26 mouse cellular contexts compared by ENCODE assay signal in genomic region chr3:68420927-68421326, GRCm38 (mm10).
DNase-seq lines count a peak whose midpoint lies in the region; ATAC-seq and TF ChIP-seq lines count a peak whose summit lies in the region.
"Had no signal": no experiment of that assay in that cellular context is flagged by ENCODE, and none has a peak within 500 bp of the region (broad histone marks: within the 10 kb centered on the region; RNA-seq: fewer than 3 reads in every experiment).

No protein-coding gene starts in this region.

- no peak overlapping the region for H3K4me3 ChIP-seq in lung, embryonic 15.5 days
- no peak overlapping the region for H3K4me3 ChIP-seq in liver, embryonic 11.5 days (ENCODE audit: low read depth, low read length)
- H3K4me3 ChIP-seq in thymus, adult 2 months (ENCODE audit: control insufficient read depth, insufficient read depth, low read length): no peak overlapping the region
- no peak overlapping the region for H3K4me3 ChIP-seq in forebrain, embryonic 14.5 days (ENCODE audit: low read depth, low read length)
- H3K4me3 ChIP-seq: embryonic facial prominence, embryonic 12.5 days; heart, adult 2 months; heart, embryonic 12.5 days; hindbrain, embryonic 13.5 days; limb, embryonic 10.5 days; limb, embryonic 15.5 days; midbrain, embryonic 13.5 days; stomach, embryonic 15.5 days had no signal

- TF ChIP-seq CTCF in thymus, adult 2 months (IDR thresholded peaks at IDR 0.05; ENCODE audit: borderline replicate concordance, control insufficient read depth, extremely low read depth, insufficient read depth, low read length, poor library complexity): no peak

- no peak overlapping the region for H3K9ac ChIP-seq in lung, embryonic 15.5 days
- no peak overlapping the region for H3K9ac ChIP-seq in liver, embryonic 11.5 days (ENCODE audit: low read depth, low read length)
- no peak overlapping the region for H3K9ac ChIP-seq in forebrain, embryonic 14.5 days (ENCODE audit: low read length)
- H3K9ac ChIP-seq: embryonic facial prominence, embryonic 12.5 days; heart, embryonic 12.5 days; hindbrain, embryonic 13.5 days; limb, embryonic 15.5 days; liver, embryonic 14.5 days; midbrain, embryonic 13.5 days; stomach, embryonic 15.5 days had no signal

- TF ChIP-seq POLR2A in thymus, adult 2 months (IDR thresholded peaks at IDR 0.05; ENCODE audit: control insufficient read depth, extremely low read depth, insufficient read depth, low read length, poor library complexity): no peak

- no peaks in the 10 kb centered on the region for H3K36me3 ChIP-seq in lung, embryonic 15.5 days
- no peaks in the 10 kb centered on the region for H3K36me3 ChIP-seq in liver, embryonic 11.5 days (ENCODE audit: control insufficient read depth, insufficient read depth, low read length)
- no peaks in the 10 kb centered on the region for H3K36me3 ChIP-seq in thymus, adult 2 months (ENCODE audit: control insufficient read depth, insufficient read depth, low read length)
- H3K36me3 ChIP-seq in forebrain, embryonic 14.5 days (ENCODE audit: control insufficient read depth, insufficient read depth, low read length): no peaks in the 10 kb centered on the region
- H3K36me3 ChIP-seq: embryonic facial prominence, embryonic 12.5 days; heart, embryonic 12.5 days; hindbrain, embryonic 13.5 days; limb, embryonic 10.5 days; limb, embryonic 15.5 days; midbrain, embryonic 13.5 days; stomach, embryonic 15.5 days had no signal

- peak; percentile 15 for DNase-seq in cerebellum, adult 8-10 months
- DNase-seq in cerebellum, adult 9-11 months: peak; percentile 31
- DNase-seq in lung, postnatal 25 days (ENCODE audit: low spot score): peak; percentile 3
- DNase-seq in liver, embryonic 11.5 days (ENCODE audit: low spot score): no peak
- no peak for DNase-seq in thymus, adult 2 months
- DNase-seq in forebrain, embryonic 14.5 days (ENCODE audit: low spot score): no peak
- DNase-seq: adrenal gland, postnatal 14 days; embryo, embryonic 11 days; heart, adult 2 months; heart, postnatal 4 days; kidney, adult 9 months; kidney, postnatal 25 days; thymus, postnatal 25 days had no signal

- H3K4me2 ChIP-seq in lung, embryonic 15.5 days: no peak overlapping the region
- H3K4me2 ChIP-seq in liver, embryonic 11.5 days: no peak overlapping the region
- no peak overlapping the region for H3K4me2 ChIP-seq in forebrain, embryonic 14.5 days (ENCODE audit: low read length)
- H3K4me2 ChIP-seq: embryonic facial prominence, embryonic 12.5 days; heart, embryonic 12.5 days; hindbrain, embryonic 13.5 days; limb, embryonic 15.5 days; midbrain, embryonic 13.5 days; stomach, embryonic 15.5 days had no signal

- no peaks in the 10 kb centered on the region for H3K27me3 ChIP-seq in lung, embryonic 15.5 days
- no peaks in the 10 kb centered on the region for H3K27me3 ChIP-seq in liver, embryonic 11.5 days (replicated peaks; ENCODE audit: control insufficient read depth, insufficient read depth, low read length)
- no peaks in the 10 kb centered on the region for H3K27me3 ChIP-seq in thymus, adult 2 months (ENCODE audit: control insufficient read depth, insufficient read depth, low read length)
- H3K27me3 ChIP-seq in forebrain, embryonic 14.5 days (replicated peaks; ENCODE audit: control insufficient read depth, insufficient read depth, low read length): no peaks in the 10 kb centered on the region
- H3K27me3 ChIP-seq: embryonic facial prominence, embryonic 12.5 days; heart, embryonic 12.5 days; hindbrain, embryonic 13.5 days; limb, embryonic 15.5 days; midbrain, embryonic 13.5 days; stomach, embryonic 15.5 days had no signal

- no peak for ATAC-seq in cerebellum, adult (ENCODE audit: insufficient number of reproducible peaks, low FRiP score, low TSS enrichment)
- peak; percentile 59; the same call in 1 of the 2 replicates for ATAC-seq in lung, embryonic 15.5 days (ENCODE audit: borderline replicate concordance, extremely low read depth, low FRiP score, low TSS enrichment)
- no peak for ATAC-seq in liver, embryonic 11.5 days (replicated peaks; ENCODE audit: low FRiP score)
- no peak for ATAC-seq in forebrain, embryonic 14.5 days
- ATAC-seq: forebrain, embryonic 16.5 days; intestine, postnatal 0 days; midbrain, embryonic 13.5 days had no signal

- H3K9me3 ChIP-seq in lung, embryonic 15.5 days: no peaks in the 10 kb centered on the region
- no peaks in the 10 kb centered on the region for H3K9me3 ChIP-seq in liver, embryonic 11.5 days (ENCODE audit: control insufficient read depth, low read length)
- no peaks in the 10 kb centered on the region for H3K9me3 ChIP-seq in forebrain, embryonic 14.5 days (replicated peaks; ENCODE audit: control insufficient read depth, low read length)
- H3K9me3 ChIP-seq: embryonic facial prominence, embryonic 12.5 days; heart, embryonic 12.5 days; hindbrain, embryonic 13.5 days; limb, embryonic 10.5 days; limb, embryonic 15.5 days; midbrain, embryonic 13.5 days; stomach, embryonic 15.5 days had no signal

- no peaks in the 10 kb centered on the region for H3K4me1 ChIP-seq in lung, embryonic 15.5 days
- no peaks in the 10 kb centered on the region for H3K4me1 ChIP-seq in liver, embryonic 11.5 days (replicated peaks; ENCODE audit: control insufficient read depth, insufficient read depth, low read length)
- no peaks in the 10 kb centered on the region for H3K4me1 ChIP-seq in thymus, adult 2 months (replicated peaks; ENCODE audit: control insufficient read depth, insufficient read depth, low read length)
- no peaks in the 10 kb centered on the region for H3K4me1 ChIP-seq in forebrain, embryonic 14.5 days (ENCODE audit: control insufficient read depth, insufficient read depth, low read length)
- H3K4me1 ChIP-seq: embryonic facial prominence, embryonic 12.5 days; heart, embryonic 12.5 days; limb, embryonic 15.5 days; midbrain, embryonic 13.5 days; stomach, embryonic 15.5 days had no signal

- WGBS in lung, embryonic 15.5 days: 45% methylated on average over 2 of the region's 2 CpGs
- 80% methylated on average over 2 of the region's 2 CpGs for WGBS in liver, embryonic 11.5 days
- 95% methylated on average over 2 of the region's 2 CpGs for WGBS in thymus, adult 2 months
- 89% methylated on average over 2 of the region's 2 CpGs for WGBS in forebrain, embryonic 14.5 days

- H3K27ac ChIP-seq in lung, embryonic 15.5 days: no peak overlapping the region
- H3K27ac ChIP-seq in liver, embryonic 11.5 days (ENCODE audit: low read depth, low read length): no peak overlapping the region
- H3K27ac ChIP-seq in thymus, adult 2 months (ENCODE audit: control insufficient read depth, insufficient read depth, low read length): no peak overlapping the region
- no peak overlapping the region for H3K27ac ChIP-seq in forebrain, embryonic 14.5 days (ENCODE audit: low read depth, low read length)
- H3K27ac ChIP-seq: embryonic facial prominence, embryonic 12.5 days; heart, adult 2 months; hindbrain, embryonic 13.5 days; limb, embryonic 10.5 days; limb, embryonic 15.5 days; liver, embryonic 14.5 days; macrophage; midbrain, embryonic 13.5 days; stomach, embryonic 15.5 days had no signal

Comparison
In these comparisons a context has a peak if more than half of its experiments do, and no peak if none do; other contexts are left out.
1. DNase-seq: peak in cerebellum, adult 8-10 months (single experiment), cerebellum, adult 9-11 months (single experiment) and lung, postnatal 25 days (single experiment); none in liver, embryonic 11.5 days (single experiment), thymus, adult 2 months (single experiment) and forebrain, embryonic 14.5 days (single experiment).